Mouse (Mus musculus): Measurements from ENCODE around the gene Zdhhc5.

DNA sequence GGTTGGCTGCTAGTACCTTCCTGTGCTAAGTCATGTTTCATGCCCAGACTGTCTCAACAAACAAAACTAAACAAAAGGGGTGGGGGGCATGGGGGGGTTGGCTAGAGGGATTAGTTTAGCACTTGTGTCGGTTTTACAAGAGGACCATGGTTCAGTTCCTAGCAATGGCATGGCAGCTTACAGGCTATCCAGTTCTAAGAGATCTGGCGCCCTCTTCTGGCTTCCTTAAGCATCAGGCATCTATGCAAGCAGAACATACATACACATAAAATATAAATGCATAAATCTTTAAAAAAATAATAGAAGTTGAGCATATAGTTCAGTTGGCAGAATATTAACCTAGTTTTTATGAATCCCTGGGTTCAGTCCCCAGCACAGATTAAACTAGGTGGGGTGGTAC lies 52.1 kb downstream of the Zdhhc5 start:
- TF ChIP-seq CTCF (IDR thresholded peaks at IDR 0.05; ENCODE audit: borderline replicate concordance, insufficient read depth, low read length) (no peak), POLR2A (IDR thresholded peaks at IDR 0.05; ENCODE audit: low read depth, low read length) (no peak)
